Mouse (Mus musculus): Measurements from ENCODE around the gene Islr2. TPM values are rescaled to one million over a fixed set of nuclear protein-coding genes. Genes with fewer than 3 reads are reported as not detected.

Gene Islr2
- total and polyA plus RNA-seq, 3 experiments, result not detected

GRCm38 (mm10) chr9:58243696-58244095 is 39.6 kb upstream of the Islr2 start:
- TF ChIP-seq USF1 (IDR thresholded peaks at IDR 0.05; ENCODE audit: low read depth, low read length) (no peak), BHLHE40 (IDR thresholded peaks at IDR 0.05; ENCODE audit: low read depth, low read length) (no peak), MEF2A (IDR thresholded peaks at IDR 0.05; ENCODE audit: borderline replicate concordance, low read depth, low read length) (no peak), RAD21 (IDR thresholded peaks at IDR 0.05; ENCODE audit: low read depth, low read length) (no peak), SMC3 (IDR thresholded peaks at IDR 0.05; ENCODE audit: low read depth, low read length) (no peak), ETS1 (conservative IDR thresholded peaks at IDR 0.05; ENCODE audit: low read depth, low read length) (no peak), JUN (IDR thresholded peaks at IDR 0.05; ENCODE audit: insufficient read depth, low read depth, low read length) (no peak)
- H3K27me3 ChIP-seq (replicated peaks), result no peaks in the 10 kb centered on the region
- H3K4me3 ChIP-seq (replicated peaks in 1 of 3; ENCODE audit: low read depth in 2 of 3, low read length in 2 of 3, poor library complexity in 1 of 3), result no peak overlapping the region
- H3K4me2 ChIP-seq (ENCODE audit: insufficient read depth, low read depth, poor library complexity, severe bottlenecking), result no peak overlapping the region
- peaks cover 19 to 55% of the 10 kb centered on the region in 2 experiments for H3K36me3 ChIP-seq (replicated peaks in 1 of 2; ENCODE audit: control insufficient read depth in 1 of 2, insufficient read depth in 1 of 2, low read length in 1 of 2)
- dilution Hi-C loops (cut with MboI; ENCODE audit: extremely low pct_ligation_motif_present, extremely low pct_unique_long_range_greater_than_20kb, low sequenced_read_pairs), result no loop called here
- 0 out of 2 replicates have a peak overlapping the region, but pooled peaks have one; percentile 15 for H3K27ac ChIP-seq (ENCODE audit: insufficient read depth, low read depth)
- H3K79me2 ChIP-seq (replicated peaks; ENCODE audit: control insufficient read depth, extremely low read depth, insufficient read depth, poor library complexity, severe bottlenecking), result peaks cover 65% of the 10 kb centered on the region
- no peak for DNase-seq (ENCODE audit: extremely low read depth)
- H3K9me3 ChIP-seq (replicated peaks; ENCODE audit: low read length), result no peaks in the 10 kb centered on the region
- in situ Hi-C loops (cut with MboI; ENCODE audit: low pct_ligation_motif_present, low pct_unique_long_range_greater_than_20kb, low sequenced_read_pairs), result no loop called here
- no peak overlapping the region for H3K9ac ChIP-seq (ENCODE audit: insufficient read depth, low read depth)
- peaks cover 16 to 56% of the 10 kb centered on the region in 2 experiments for H3K4me1 ChIP-seq (ENCODE audit: control insufficient read depth in 1 of 2, insufficient read depth in 2 of 2)

- dilution Hi-C loops (cut with MboI; ENCODE audit: extremely low pct_ligation_motif_present, extremely low pct_unique_long_range_greater_than_20kb, low sequenced_read_pairs) (no loop called here), in situ Hi-C loops (cut with MboI; ENCODE audit: low pct_ligation_motif_present, low pct_unique_long_range_greater_than_20kb, low sequenced_read_pairs) (no loop called here)
- no peak for DNase-seq (ENCODE audit: extremely low read depth)
- peaks cover 22 to 61% of the 10 kb centered on the region in 2 experiments for H3K36me3 ChIP-seq (replicated peaks in 1 of 2; ENCODE audit: control insufficient read depth in 1 of 2, insufficient read depth in 1 of 2, low read length in 1 of 2)
- H3K4me2 ChIP-seq (ENCODE audit: insufficient read depth, low read depth, poor library complexity, severe bottlenecking), result peak overlapping the region; percentile 55; the same call in 1 of the 2 replicates
- H3K27ac ChIP-seq (ENCODE audit: insufficient read depth, low read depth), result no peak overlapping the region; the same call in 1 of the 2 replicates
- no peak overlapping the region for H3K4me3 ChIP-seq (replicated peaks in 1 of 3; ENCODE audit: low read depth in 2 of 3, low read length in 2 of 3, poor library complexity in 1 of 3)
- H3K27me3 ChIP-seq (replicated peaks), result no peaks in the 10 kb centered on the region
- H3K79me2 ChIP-seq (replicated peaks; ENCODE audit: control insufficient read depth, extremely low read depth, insufficient read depth, poor library complexity, severe bottlenecking), result peaks cover 59% of the 10 kb centered on the region
- peaks cover 19 to 56% of the 10 kb centered on the region in 2 experiments for H3K4me1 ChIP-seq (ENCODE audit: control insufficient read depth in 1 of 2, insufficient read depth in 2 of 2)
- no peaks in the 10 kb centered on the region for H3K9me3 ChIP-seq (replicated peaks; ENCODE audit: low read length)
- TF ChIP-seq GABPA (IDR thresholded peaks at IDR 0.05; ENCODE audit: insufficient replicate concordance, low read depth, low read length) (no peak), BHLHE40 (IDR thresholded peaks at IDR 0.05; ENCODE audit: low read depth, low read length) (no peak), SIN3A (IDR thresholded peaks at IDR 0.05; ENCODE audit: low read length) (no peak), E2F4 (IDR thresholded peaks at IDR 0.05; ENCODE audit: insufficient replicate concordance, low read depth, low read length) (no peak), JUND (conservative IDR thresholded peaks at IDR 0.05; ENCODE audit: low read depth, low read length) (no peak), KAT2A (IDR thresholded peaks at IDR 0.05; ENCODE audit: insufficient replicate concordance, low read length) (no peak)
- H3K9ac ChIP-seq (ENCODE audit: insufficient read depth, low read depth), result no peak overlapping the region
These were observed 38.6 kb upstream of the Islr2 start for GRCm38 (mm10) chr9:58242696-58243095.

Measured in CH12.LX (cell line).